Mouse (Mus musculus) hindbrain, embryonic 15.5 days (tissue): ENCODE measurements around the gene Rassf1. TPM values are rescaled to one million over a fixed set of nuclear protein-coding genes. Genes with fewer than 3 reads are reported as not detected.

Experiments used
- ATAC-seq: fragments of 200-750 bp; cut with Nextera tagmentation; 2 replicates; pipeline ENCODE4 v1.8.0; 2017; ENCODE audit warnings: low read depth, moderate number of reproducible peaks, moderate TSS enrichment; ENCODE audit not compliant: low FRiP score
- H3K27ac ChIP-seq: fragments of 300-500 bp; sonication (generic); replicated peaks from 2 replicates; pipeline ENCODE4 v1.5.1; 2015; ENCODE audit warnings: mild to moderate bottlenecking, inconsistent platforms
- H3K27me3 ChIP-seq: fragments of 300-500 bp; sonication (generic); 2 replicates; pipeline ENCODE4 v1.6.1; 2015; ENCODE audit warnings: control low read depth, inconsistent platforms
- H3K36me3 ChIP-seq: fragments of 300-500 bp; sonication (generic); 2 replicates; pipeline ENCODE4 v1.6.1; 2015; ENCODE audit warnings: control low read depth, inconsistent platforms
- H3K4me1 ChIP-seq: fragments of 300-500 bp; sonication (generic); replicated peaks from 2 replicates; pipeline ENCODE4 v1.6.1; 2015; ENCODE audit warnings: control low read depth, inconsistent platforms
- H3K4me2 ChIP-seq: fragments of 300-500 bp; sonication (generic); 2 replicates; pipeline ENCODE4 v1.6.1; 2015; ENCODE audit warnings: moderate library complexity, mild to moderate bottlenecking, inconsistent platforms
- H3K4me3 ChIP-seq: fragments of 300-500 bp; sonication (generic); 2 replicates; pipeline ENCODE4 v1.5.1; 2015; ENCODE audit warnings: mild to moderate bottlenecking, inconsistent platforms
- H3K9ac ChIP-seq: fragments of 300-500 bp; sonication (generic); 2 replicates; pipeline ENCODE4 v1.6.1; 2015; ENCODE audit warnings: inconsistent platforms
- H3K9me3 ChIP-seq: fragments of 300-500 bp; sonication (generic); 2 replicates; pipeline ENCODE4 v1.6.1; 2016; ENCODE audit warnings: control low read depth, inconsistent platforms
- WGBS: fragments of 180-500 bp; shearing (Covaris S2); methylation state at CpG from one replicate; pipeline ENCODE4 v1.1.7; 2015; 5-methylcytosine and 5-hydroxymethylcytosine counted together
- polyA plus RNA-seq: library from polyadenylated mRNA; unstranded; fragments of >200 nt; fragmentation: Nextera tagmentation; extraction: Ambion mirVana; gene quantifications from 2 replicates; pipeline ENCODE4 v1.2.1, GENCODE M21; 2015

Rassf1 gene
- polyA plus RNA-seq, 1 experiment from 2014 or later = 43.9 TPM

DNA sequence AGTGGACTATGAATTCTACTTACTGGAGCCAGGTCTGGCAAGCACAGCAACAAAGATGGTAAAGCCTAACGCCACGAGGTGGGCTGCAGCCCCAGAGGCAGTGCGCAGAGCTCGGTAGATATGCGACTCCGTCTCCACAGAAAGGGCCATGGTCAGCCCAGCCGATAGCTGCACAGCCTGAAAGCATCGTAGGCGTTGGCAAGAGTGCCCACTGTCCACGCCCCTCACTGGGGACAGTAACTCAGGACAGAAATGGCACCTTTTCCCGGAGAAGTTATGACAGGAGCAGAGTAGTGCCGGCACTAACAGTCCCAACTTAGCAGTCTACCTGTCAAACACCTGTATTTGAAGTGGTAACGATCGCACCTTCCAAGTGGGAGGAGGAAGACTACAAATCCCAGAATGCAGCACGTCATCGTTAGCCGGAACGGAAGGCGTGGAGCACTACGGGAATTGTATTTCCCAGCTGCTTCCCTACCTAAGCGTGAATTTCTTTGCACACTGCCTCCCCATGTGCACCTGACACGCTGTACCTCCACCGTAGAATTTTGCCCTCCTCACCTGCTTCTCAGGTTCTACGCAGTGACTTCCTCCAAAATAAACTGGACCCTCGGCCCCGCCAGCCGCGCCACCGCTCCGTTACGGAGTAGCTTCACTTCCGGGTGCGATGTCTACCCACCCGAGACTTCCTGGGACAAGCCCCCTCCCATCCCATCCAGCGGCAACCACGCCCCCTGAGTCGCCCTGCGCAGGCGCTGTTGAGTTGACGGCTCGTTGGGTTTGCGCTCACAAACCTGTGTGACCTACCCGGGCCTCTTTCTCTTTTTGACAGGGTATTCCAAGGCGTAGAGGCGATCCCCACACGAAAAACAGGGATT, 9.6 kb upstream of the Rassf1 start, which contains the start of the genes Cyb561d2 and Nprl2:
Gene Cyb561d2 (minus strand): TSS at position 720 of the 878 bp plus-strand sequence.
Gene Nprl2 (plus strand): TSS at position 753 of the 878 bp plus-strand sequence.
- Histone ChIP-seq H3K9ac (peak within 1 kb of the TSS; percentile 63), H3K4me3 (peak within 1 kb of the TSS; percentile 75), H3K27ac (peak within 1 kb of the TSS; percentile 82), H3K27me3 (no peaks in the 10 kb centered on the region), H3K4me2 (peak within 1 kb of the TSS; percentile 72), H3K4me1 (peaks cover 46% of the 10 kb centered on the region), H3K9me3 (no peaks in the 10 kb centered on the region), H3K36me3 (peaks cover 46% of the 10 kb centered on the region)
- under 1% methylated on average over 46 of the region's 46 CpGs for WGBS
- peak; percentile 88 for ATAC-seq

DNA sequence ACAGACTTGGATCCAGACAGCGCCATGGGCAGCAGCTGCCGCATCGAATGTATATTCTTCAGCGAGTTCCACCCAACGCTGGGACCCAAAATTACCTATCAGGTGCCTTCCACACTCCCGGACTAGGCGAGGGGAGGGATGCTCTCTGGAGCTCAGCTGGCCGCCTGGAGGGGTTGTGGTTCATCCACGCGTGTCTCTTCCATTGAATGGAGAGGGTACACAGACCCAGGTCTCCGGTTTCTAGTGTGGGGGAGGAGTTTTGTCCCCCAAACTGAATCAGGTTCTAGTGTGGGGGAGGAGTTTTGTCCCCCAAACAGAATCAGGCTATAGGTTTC, 9.0 kb upstream of the Rassf1 start:
- 0 out of 2 replicates have a peak, but pooled peaks have one; percentile 23 for ATAC-seq
- Histone ChIP-seq H3K4me1 (peaks cover 46% of the 10 kb centered on the region), H3K36me3 (peaks cover 46% of the 10 kb centered on the region), H3K4me3 (peak overlapping the region; percentile 75), H3K27me3 (no peaks in the 10 kb centered on the region), H3K9me3 (no peaks in the 10 kb centered on the region), H3K27ac (peak overlapping the region; percentile 82), H3K4me2 (peak overlapping the region; percentile 72), H3K9ac (peak overlapping the region; percentile 63)
- whole genome bisulfite sequencing = 2% methylated on average over 11 of the region's 11 CpGs

DNA sequence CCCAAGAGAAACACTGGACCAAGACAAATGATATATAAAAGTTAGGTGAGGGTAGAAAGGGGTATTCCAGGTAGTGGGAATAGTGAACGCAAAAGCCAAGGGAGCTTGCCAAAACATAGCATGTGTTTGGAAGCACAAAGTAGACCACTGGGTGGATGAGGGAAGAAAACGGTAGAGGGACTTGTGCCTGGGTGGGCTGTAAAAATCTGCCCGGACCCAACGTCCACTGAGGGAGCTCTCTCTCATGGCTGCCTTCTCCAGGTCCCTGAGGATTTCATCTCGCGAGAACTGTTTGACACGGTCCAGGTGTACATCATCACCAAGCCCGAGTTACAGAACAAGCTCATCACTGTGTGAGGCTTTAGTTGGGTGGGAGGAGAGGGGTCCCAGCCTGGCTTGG, 8.6 kb upstream of the Rassf1 start:
- Histone ChIP-seq H3K36me3 (peaks cover 42% of the 10 kb centered on the region), H3K4me3 (peak overlapping the region; percentile 75), H3K27ac (no peak overlapping the region), H3K9me3 (no peaks in the 10 kb centered on the region), H3K4me2 (peak overlapping the region; percentile 72), H3K4me1 (peaks cover 46% of the 10 kb centered on the region), H3K9ac (peak overlapping the region; percentile 63; the same call in 1 of the 2 replicates), H3K27me3 (no peaks in the 10 kb centered on the region)
- 50% methylated on average over 8 of the region's 8 CpGs for WGBS
- ATAC-seq = no peak

DNA sequence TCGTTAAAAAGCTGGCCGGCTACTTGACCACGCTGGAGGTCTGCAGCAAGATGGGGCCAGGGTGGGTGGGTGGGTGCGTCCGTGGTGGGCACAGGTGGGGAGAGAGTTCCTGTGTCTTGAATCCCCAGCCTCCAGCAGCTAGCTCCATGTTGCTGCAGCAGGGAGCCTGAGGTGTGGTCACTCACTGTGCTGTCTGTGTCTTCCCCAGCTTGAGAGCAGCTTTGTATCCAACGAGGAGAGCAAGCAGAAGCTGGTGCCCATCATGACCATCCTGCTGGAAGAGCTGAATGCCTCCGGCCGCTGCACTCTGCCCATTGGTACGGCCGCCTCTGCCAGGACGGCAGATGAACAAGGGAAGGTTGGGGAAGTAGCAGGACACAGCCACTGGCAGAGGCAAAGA, 8.1 kb upstream of the Rassf1 start:
- H3K36me3 ChIP-seq = peaks cover 36% of the 10 kb centered on the region
- H3K4me1 ChIP-seq = peaks cover 41% of the 10 kb centered on the region
- H3K9ac ChIP-seq = no peak overlapping the region
- H3K9me3 ChIP-seq = no peaks in the 10 kb centered on the region
- no peak overlapping the region for H3K4me3 ChIP-seq
- 85% methylated on average over 11 of the region's 11 CpGs for WGBS
- ATAC-seq = no peak
- H3K27me3 ChIP-seq = no peaks in the 10 kb centered on the region
- H3K27ac ChIP-seq = no peak overlapping the region
- no peak overlapping the region; the same call in 1 of the 2 replicates for H3K4me2 ChIP-seq

DNA sequence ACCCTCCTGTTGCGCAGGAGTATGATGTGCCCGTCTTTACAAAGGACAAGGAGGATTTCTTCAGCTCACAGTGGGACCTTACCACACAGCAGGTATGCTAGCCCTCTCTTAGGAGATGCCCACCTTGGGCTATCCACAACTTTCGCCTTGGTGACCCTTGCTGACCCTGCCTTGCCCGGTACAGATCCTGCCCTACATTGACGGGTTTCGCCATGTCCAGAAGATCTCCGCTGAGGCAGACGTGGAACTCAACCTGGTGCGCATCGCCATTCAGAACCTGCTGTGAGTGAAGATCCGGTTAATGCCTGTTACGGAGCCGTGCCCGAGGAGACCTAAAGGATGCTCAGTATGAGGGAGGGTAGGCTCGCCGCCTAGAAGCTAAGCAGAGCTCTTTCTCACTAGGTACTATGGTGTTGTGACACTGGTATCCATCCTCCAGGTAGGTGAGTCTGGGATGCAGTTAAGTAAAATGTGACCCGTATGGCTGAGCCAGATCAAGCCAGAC, 7.1 kb upstream of the Rassf1 start:
- WGBS = 95% methylated on average over 17 of the region's 17 CpGs
- H3K9ac ChIP-seq = no peak overlapping the region
- ATAC-seq = no peak

DNA sequence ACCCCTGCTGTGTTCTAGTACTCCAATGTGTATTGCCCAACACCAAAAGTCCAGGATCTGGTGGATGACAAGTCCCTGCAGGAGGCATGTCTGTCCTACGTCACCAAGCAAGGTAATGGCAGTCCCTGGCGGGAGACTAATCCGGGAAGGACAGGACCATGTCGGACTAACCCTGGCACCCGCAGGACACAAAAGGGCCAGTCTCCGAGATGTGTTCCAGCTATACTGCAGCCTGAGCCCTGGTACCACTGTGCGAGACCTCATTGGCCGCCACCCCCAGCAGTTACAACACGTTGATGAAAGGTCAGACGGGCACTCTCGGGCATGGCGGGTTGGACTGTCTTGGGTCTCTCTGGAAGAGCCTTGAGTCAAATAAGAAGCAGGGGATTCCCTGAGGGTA, 6.6 kb upstream of the Rassf1 start:
- peaks cover 22% of the 10 kb centered on the region for H3K36me3 ChIP-seq
- WGBS = 93% methylated on average over 12 of the region's 12 CpGs
- H3K4me1 ChIP-seq = peaks cover 41% of the 10 kb centered on the region
- H3K9me3 ChIP-seq = no peaks in the 10 kb centered on the region
- no peak overlapping the region for H3K9ac ChIP-seq
- no peak overlapping the region for H3K4me3 ChIP-seq
- H3K4me2 ChIP-seq = no peak overlapping the region
- H3K27ac ChIP-seq = no peak overlapping the region
- no peak for ATAC-seq
- H3K27me3 ChIP-seq = peaks cover 11% of the 10 kb centered on the region; the same call in 1 of the 2 replicates

More for the DNA sequence above, 7.1 kb upstream of the Rassf1 start:
- H3K27ac ChIP-seq = no peak overlapping the region
- peaks cover 41% of the 10 kb centered on the region for H3K4me1 ChIP-seq
- H3K9me3 ChIP-seq = no peaks in the 10 kb centered on the region
- no peak overlapping the region for H3K4me3 ChIP-seq
- H3K27me3 ChIP-seq = peaks cover 7% of the 10 kb centered on the region; the same call in 1 of the 2 replicates
- H3K36me3 ChIP-seq = peaks cover 27% of the 10 kb centered on the region
- H3K4me2 ChIP-seq = no peak overlapping the region

DNA sequence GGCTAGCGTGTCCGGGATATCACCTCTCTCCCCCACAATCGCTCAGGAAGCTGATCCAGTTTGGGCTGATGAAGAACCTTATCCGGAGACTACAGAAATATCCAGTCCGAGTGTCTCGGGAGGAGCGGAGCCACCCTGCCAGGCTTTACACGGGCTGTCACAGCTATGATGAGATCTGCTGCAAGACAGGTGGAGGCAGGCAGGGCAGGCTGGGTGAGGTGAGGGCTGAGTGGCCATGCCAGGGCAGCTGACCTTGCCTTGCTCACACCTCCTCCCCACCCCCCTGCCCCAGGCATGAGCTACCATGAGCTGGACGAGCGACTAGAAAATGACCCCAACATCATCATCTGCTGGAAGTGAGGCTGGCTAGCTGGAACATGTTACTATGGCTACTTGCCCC, 6.2 kb upstream of the Rassf1 start:
- Histone ChIP-seq H3K27ac (no peak overlapping the region), H3K9me3 (no peaks in the 10 kb centered on the region), H3K27me3 (peaks cover 16% of the 10 kb centered on the region), H3K9ac (no peak overlapping the region), H3K36me3 (peaks cover 17% of the 10 kb centered on the region), H3K4me2 (no peak overlapping the region), H3K4me1 (peaks cover 39% of the 10 kb centered on the region), H3K4me3 (no peak overlapping the region)
- ATAC-seq = no peak
- WGBS = 89% methylated on average over 10 of the region's 10 CpGs

DNA sequence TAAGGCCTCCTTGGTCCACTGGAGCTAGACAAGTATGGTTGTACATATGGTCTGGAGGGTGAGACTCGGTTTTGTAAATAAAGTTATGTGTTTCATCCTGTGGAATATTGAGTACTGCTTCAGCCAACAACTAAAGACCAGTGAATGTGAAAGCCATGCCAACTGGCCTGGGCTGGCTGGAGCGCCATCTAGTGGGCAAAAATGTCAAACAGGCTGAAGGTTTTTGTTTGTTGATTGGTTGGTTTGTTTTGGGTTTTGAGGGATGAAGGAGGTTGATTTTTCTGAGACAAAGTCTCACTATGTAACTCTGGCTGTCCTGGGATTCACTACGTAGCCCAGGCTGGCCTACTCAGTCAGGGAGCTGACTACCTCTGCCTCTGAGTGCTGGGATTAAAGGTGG, 5.8 kb upstream of the Rassf1 start:
- Histone ChIP-seq H3K4me1 (peaks cover 37% of the 10 kb centered on the region), H3K9me3 (no peaks in the 10 kb centered on the region), H3K27me3 (peaks cover 20% of the 10 kb centered on the region), H3K4me3 (no peak overlapping the region), H3K9ac (no peak overlapping the region), H3K36me3 (peaks cover 17% of the 10 kb centered on the region), H3K27ac (no peak overlapping the region), H3K4me2 (no peak overlapping the region)
- ATAC-seq = no peak
- 4% methylated on average over 3 of the region's 3 CpGs for WGBS

DNA sequence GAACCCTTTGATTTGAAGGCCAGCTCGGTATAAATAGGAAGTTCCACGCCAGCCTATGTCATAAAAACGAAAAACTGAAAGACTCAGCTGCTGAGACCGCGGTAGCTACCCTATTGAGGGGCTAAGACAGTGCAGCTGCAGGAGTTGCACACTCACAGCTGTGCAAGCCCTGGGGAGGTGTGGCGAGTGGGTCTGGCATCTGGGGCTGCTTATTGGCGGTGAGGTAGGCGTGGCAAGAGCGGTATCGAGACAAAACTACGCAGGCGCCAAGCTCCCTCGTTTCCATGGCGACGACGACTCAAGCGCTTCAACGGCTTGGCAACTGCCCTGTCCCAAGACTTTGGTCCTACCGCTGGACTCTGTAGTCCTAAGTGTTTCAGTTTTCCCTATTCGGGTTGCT, 4.3 kb upstream of the Rassf1 start, which contains the start of gene Zmynd10:
Gene Zmynd10 (plus strand): TSS at position 273 of the 400 bp plus-strand sequence.
- 4% methylated on average over 20 of the region's 20 CpGs for WGBS
- Histone ChIP-seq H3K27me3 (peaks cover 34% of the 10 kb centered on the region), H3K27ac (peak within 1 kb of the TSS; percentile 48), H3K4me2 (peak within 1 kb of the TSS; percentile 56), H3K4me1 (peaks cover 42% of the 10 kb centered on the region), H3K9ac (no peak within 1 kb of the TSS), H3K9me3 (no peaks in the 10 kb centered on the region), H3K36me3 (peaks cover 17% of the 10 kb centered on the region), H3K4me3 (peak within 1 kb of the TSS; percentile 20; the same call in 1 of the 2 replicates)
- peak; percentile 47 for ATAC-seq

DNA sequence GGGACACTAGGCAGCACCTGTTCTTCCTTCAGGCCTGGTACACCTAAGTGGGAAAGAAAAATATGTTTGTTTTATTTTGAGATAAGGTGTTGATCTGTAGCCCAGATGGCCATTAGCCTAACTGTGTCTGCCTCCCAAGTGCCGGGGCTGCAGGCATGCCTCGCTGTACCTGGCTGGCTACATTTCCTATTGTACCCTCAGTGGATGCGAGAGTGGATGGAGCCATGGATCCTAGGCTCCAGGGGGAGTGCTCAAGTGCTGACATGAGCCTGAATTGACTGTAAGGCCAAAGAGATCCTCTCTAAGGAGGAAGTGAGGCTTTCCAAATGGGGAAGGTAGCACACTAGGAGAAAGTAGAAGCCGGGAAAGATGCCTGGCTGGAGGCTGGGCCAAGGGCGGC, 3.4 kb upstream of the Rassf1 start:
- no peak overlapping the region for H3K4me2 ChIP-seq
- H3K4me3 ChIP-seq = no peak overlapping the region
- H3K36me3 ChIP-seq = peaks cover 17% of the 10 kb centered on the region
- H3K9ac ChIP-seq = no peak overlapping the region
- H3K9me3 ChIP-seq = no peaks in the 10 kb centered on the region
- H3K27me3 ChIP-seq = peaks cover 43% of the 10 kb centered on the region
- WGBS = 79% methylated on average over 5 of the region's 5 CpGs
- no peak overlapping the region for H3K27ac ChIP-seq
- ATAC-seq = no peak
- peaks cover 36% of the 10 kb centered on the region for H3K4me1 ChIP-seq

DNA sequence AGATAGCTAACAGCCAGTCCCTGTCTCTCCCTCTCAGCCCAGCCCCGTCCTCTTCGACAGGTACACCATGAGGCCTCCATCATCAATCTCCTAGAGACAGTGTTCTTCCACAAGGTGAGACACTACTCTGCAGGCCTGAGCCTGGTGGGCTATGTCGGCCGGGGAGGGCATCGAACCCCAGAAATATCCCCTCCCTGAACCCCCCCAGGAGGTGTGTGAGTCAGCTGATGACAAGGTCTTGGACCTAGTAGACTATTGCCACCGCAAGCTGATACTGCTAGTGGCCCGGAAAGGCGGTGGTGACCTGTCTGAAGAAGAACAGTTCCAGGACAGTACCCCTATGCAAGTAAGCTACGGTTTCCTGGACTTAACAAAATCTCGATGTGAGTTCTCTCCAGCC, 2.5 kb upstream of the Rassf1 start:
- no peak overlapping the region for H3K9ac ChIP-seq
- no peak overlapping the region for H3K4me2 ChIP-seq
- H3K27me3 ChIP-seq = peaks cover 45% of the 10 kb centered on the region
- 94% methylated on average over 10 of the region's 10 CpGs for WGBS
- H3K4me1 ChIP-seq = peaks cover 41% of the 10 kb centered on the region
- peaks cover 14% of the 10 kb centered on the region for H3K36me3 ChIP-seq
- no peak for ATAC-seq
- no peaks in the 10 kb centered on the region for H3K9me3 ChIP-seq
- no peak overlapping the region for H3K4me3 ChIP-seq
- no peak overlapping the region for H3K27ac ChIP-seq
